Mouse (Mus musculus): Measurements from ENCODE around the gene Exd2.

- TF ChIP-seq POLR2A (IDR thresholded peaks at IDR 0.05; ENCODE audit: low read depth, low read length) (no peak), CTCF (IDR thresholded peaks at IDR 0.05; ENCODE audit: extremely low read depth, insufficient read depth, insufficient read length, insufficient replicate concordance) (no peak)
Observed at GRCm38 (mm10) chr12:80545310-80545709, 82.4 kb downstream of the Exd2 start.

All from spleen, adult 2 months (tissue).